Mouse (Mus musculus): ENCODE data around the gene Olfr111. TPM values are rescaled to one million over a fixed set of nuclear protein-coding genes. Genes with fewer than 3 reads are reported as not detected.

The Olfr111 gene
- total and polyA plus RNA-seq, 3 experiments, result not detected

DNA sequence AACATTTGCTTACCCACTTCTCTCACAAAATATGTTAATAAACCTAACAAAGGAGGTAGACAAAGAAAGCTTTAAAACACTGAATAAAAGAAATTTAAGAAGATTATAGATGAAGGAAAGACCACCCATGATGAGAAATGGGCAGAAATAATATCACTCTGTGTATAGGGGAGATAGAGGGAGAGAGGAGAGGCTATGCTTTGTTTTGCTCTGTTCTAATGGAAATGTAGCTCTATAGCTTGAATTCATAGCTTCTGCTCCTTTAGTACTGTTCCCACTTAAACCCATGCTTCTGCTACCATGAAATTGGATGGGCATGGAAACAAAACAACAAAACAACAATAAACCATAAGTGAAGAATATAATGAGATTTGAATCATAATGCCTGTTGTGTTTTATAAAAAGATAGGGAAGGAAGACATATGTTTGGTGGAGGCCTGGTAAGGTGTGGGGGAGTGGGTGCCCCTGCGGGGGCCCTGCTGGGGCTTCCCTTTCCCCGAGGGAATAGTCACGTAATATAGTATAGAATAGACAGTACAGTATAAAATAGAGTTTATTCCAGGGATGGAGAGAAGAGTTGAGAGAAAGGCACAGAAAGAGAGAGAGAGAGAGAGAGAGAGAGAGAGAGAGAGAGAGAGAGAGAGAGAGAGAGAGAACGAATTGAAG lies 33.8 kb downstream of the Olfr111 start:
- ATAC-seq (ENCODE audit: extremely low read depth, insufficient number of reproducible peaks, low FRiP score, poor library complexity, severe bottlenecking) (no peak), DNase-seq (ENCODE audit: low spot score) (no peak)
- no peak overlapping the region for H3K4me3 ChIP-seq (ENCODE audit: low read depth, low read length)
- no peaks in the 10 kb centered on the region for H3K4me1 ChIP-seq (ENCODE audit: insufficient read depth, low read depth, low read length)
- TF ChIP-seq POLR2AphosphoS5 (IDR thresholded peaks at IDR 0.05; ENCODE audit: insufficient replicate concordance, low read depth, low read length) (no peak), GATA1 (IDR thresholded peaks at IDR 0.05; ENCODE audit: borderline replicate concordance, low read length) (no peak), CTCF (IDR thresholded peaks at IDR 0.05; ENCODE audit: low read depth, low read length) (no peak), GATA2 (IDR thresholded peaks at IDR 0.05; ENCODE audit: borderline replicate concordance, low read depth, low read length) (no peak), TAL1 (conservative IDR thresholded peaks at IDR 0.05; ENCODE audit: low read depth, low read length) (no peak)
- no peaks in the 10 kb centered on the region for H3K27me3 ChIP-seq (ENCODE audit: insufficient read depth, low read length)
- H3K36me3 ChIP-seq (replicated peaks), result no peaks in the 10 kb centered on the region
- no peaks in the 10 kb centered on the region for H3K9me3 ChIP-seq (replicated peaks)

DNA sequence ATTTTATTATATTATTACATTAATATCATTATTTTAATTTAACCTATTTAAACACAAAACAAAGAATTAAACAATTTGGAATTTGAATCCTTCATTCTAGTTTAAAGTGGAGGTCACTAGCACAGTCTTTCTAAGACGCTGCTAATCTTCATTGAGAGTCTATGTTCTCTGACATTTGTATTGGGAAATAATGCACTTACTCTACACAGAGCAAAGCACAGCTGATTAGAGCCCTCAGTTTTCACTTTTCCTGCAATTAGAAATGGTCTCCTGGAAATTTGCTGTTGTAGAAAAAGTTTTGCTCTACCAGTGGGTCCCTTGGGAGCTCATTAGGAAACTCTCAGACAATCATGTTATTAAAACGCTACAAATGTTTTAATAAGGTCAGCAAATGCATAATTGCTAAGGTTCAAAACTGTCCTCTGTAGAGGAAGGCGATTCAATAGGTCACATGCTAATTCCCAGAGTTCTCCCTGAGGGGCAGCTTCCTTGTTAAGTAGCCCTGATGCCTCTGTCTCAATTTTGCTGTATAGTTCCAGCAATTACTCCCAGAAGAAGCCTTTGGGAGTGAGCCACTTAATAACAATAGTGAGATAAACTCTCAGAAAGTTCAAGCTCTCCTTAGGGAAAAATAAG lies 36.1 kb downstream of the Olfr111 start:
- TF ChIP-seq TAL1 (conservative IDR thresholded peaks at IDR 0.05; ENCODE audit: low read depth, low read length) (no peak), POLR2AphosphoS5 (IDR thresholded peaks at IDR 0.05; ENCODE audit: insufficient replicate concordance, low read depth, low read length) (no peak), CTCF (IDR thresholded peaks at IDR 0.05; ENCODE audit: low read depth, low read length) (no peak), GATA2 (IDR thresholded peaks at IDR 0.05; ENCODE audit: borderline replicate concordance, low read depth, low read length) (no peak), GATA1 (IDR thresholded peaks at IDR 0.05; ENCODE audit: borderline replicate concordance, low read length) (no peak)
- Histone ChIP-seq H3K9me3 (replicated peaks) (no peaks in the 10 kb centered on the region), H3K27me3 (ENCODE audit: insufficient read depth, low read length) (no peaks in the 10 kb centered on the region), H3K4me3 (ENCODE audit: low read depth, low read length) (no peak overlapping the region), H3K36me3 (replicated peaks) (no peaks in the 10 kb centered on the region), H3K4me1 (ENCODE audit: insufficient read depth, low read depth, low read length) (no peaks in the 10 kb centered on the region)
- no peak for ATAC-seq (ENCODE audit: extremely low read depth, insufficient number of reproducible peaks, low FRiP score, poor library complexity, severe bottlenecking)
- no peak for DNase-seq (ENCODE audit: low spot score)

DNA sequence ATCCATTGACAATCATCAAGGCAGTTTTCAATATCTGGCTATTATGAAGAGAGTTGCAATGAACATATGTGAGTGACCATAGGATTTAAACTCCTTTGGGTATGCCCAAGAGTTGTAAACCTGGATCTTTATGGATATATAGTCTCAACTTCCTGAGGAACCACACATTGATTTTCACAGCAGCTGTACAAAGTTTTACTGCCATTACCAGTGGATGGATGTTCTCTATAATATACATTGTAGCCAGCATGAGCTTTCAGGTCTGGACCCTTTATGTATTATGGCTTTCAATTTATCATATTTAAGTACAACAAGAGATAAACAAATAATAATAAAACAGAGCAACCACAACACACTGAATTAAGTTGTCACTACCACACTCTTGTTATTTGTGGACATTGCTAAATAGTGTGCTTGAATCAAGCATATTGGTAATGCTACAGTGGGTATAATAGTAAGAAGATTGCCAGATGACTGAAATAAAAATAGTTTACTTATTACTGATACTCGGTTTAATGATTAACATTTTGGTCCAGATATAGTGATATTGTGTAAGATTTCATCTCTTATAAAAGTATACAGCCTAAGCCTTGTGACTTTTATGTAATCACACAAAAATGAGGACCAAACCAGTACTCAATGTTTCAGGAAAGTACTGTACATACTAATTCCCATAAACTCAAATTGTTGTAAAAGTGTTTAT lies 51.2 kb downstream of the Olfr111 start:
- H3K27me3 ChIP-seq (ENCODE audit: insufficient read depth, low read length), result no peaks in the 10 kb centered on the region
- no peaks in the 10 kb centered on the region for H3K4me1 ChIP-seq (ENCODE audit: insufficient read depth, low read depth, low read length)
- no peaks in the 10 kb centered on the region for H3K9me3 ChIP-seq (replicated peaks)
- H3K36me3 ChIP-seq (replicated peaks), result no peaks in the 10 kb centered on the region
- DNase-seq (ENCODE audit: low spot score), result no peak
- no peak for ATAC-seq (ENCODE audit: extremely low read depth, insufficient number of reproducible peaks, low FRiP score, poor library complexity, severe bottlenecking)
- H3K4me3 ChIP-seq (ENCODE audit: low read depth, low read length), result no peak overlapping the region
- no peak for TF ChIP-seq TAL1 (conservative IDR thresholded peaks at IDR 0.05; ENCODE audit: low read depth, low read length)
- no peak for TF ChIP-seq POLR2AphosphoS5 (IDR thresholded peaks at IDR 0.05; ENCODE audit: insufficient replicate concordance, low read depth, low read length)
- TF ChIP-seq GATA2 (IDR thresholded peaks at IDR 0.05; ENCODE audit: borderline replicate concordance, low read depth, low read length), result no peak
- no peak for TF ChIP-seq CTCF (IDR thresholded peaks at IDR 0.05; ENCODE audit: low read depth, low read length)
- TF ChIP-seq GATA1 (IDR thresholded peaks at IDR 0.05; ENCODE audit: borderline replicate concordance, low read length), result no peak

DNA sequence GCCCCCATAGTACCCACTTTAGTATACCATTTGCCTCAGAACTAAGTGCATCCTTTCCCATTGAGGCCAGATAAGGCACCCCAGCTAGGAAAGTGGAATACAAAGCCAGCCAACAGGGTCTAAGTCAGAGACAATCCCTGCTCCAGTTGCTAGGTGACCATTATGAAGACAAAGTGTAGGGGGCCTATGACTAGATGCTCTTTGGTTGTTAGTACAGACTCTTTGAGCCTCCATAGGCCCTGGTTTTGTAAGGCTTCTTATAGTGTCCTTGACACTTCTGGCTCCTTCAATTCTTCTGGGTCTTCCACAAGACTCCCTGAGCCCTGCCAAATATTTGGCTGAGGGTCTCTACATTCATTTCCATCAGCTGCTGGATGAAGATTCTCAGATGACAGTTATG lies 61.5 kb downstream of the Olfr111 start, which contains the start of gene Olfr112:
TSS of gene Olfr112 (minus strand) at position 101 of the 400 bp plus-strand sequence.
- ATAC-seq (ENCODE audit: extremely low read depth, insufficient number of reproducible peaks, low FRiP score, poor library complexity, severe bottlenecking) (no peak), DNase-seq (ENCODE audit: low spot score) (no peak)
- no peaks in the 10 kb centered on the region for H3K36me3 ChIP-seq (replicated peaks)
- TF ChIP-seq GATA2 (IDR thresholded peaks at IDR 0.05; ENCODE audit: borderline replicate concordance, low read depth, low read length), result no peak
- no peak for TF ChIP-seq CTCF (IDR thresholded peaks at IDR 0.05; ENCODE audit: low read depth, low read length)
- TF ChIP-seq TAL1 (conservative IDR thresholded peaks at IDR 0.05; ENCODE audit: low read depth, low read length), result no peak
- TF ChIP-seq GATA1 (IDR thresholded peaks at IDR 0.05; ENCODE audit: borderline replicate concordance, low read length), result no peak
- no peak for TF ChIP-seq POLR2AphosphoS5 (IDR thresholded peaks at IDR 0.05; ENCODE audit: insufficient replicate concordance, low read depth, low read length)
- H3K4me3 ChIP-seq (ENCODE audit: low read depth, low read length), result no peak within 1 kb of the TSS
- no peaks in the 10 kb centered on the region for H3K4me1 ChIP-seq (ENCODE audit: insufficient read depth, low read depth, low read length)
- no peaks in the 10 kb centered on the region for H3K27me3 ChIP-seq (ENCODE audit: insufficient read depth, low read length)
- 0 out of 2 replicates have a peak, but pooled peaks cover 2% of the 10 kb centered on the region for H3K9me3 ChIP-seq (replicated peaks)

DNA sequence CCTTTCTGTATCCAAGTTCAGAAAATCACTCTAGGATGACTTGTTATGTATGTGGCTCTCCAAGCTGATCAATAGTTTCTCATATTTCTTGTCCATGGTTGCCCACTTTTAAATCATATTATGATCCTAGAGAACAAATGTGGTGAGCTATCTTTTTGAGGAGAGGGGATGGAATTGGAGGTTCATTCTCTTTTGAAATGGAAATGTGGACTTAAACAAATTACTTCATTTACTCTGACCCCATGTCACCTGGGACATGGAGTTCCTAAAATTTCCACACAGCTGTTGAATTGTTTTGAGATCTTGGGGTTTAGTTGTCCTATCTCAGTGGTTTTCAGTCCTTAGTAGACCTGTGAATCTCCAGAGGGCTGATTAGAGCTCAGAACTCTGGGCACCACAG lies 69.7 kb downstream of the Olfr111 start, which contains the start of gene Olfr113:
TSS of gene Olfr113 (minus strand) at position 101 of the 400 bp plus-strand sequence.
- TF ChIP-seq CTCF (IDR thresholded peaks at IDR 0.05; ENCODE audit: low read depth, low read length), result no peak
- TF ChIP-seq GATA1 (IDR thresholded peaks at IDR 0.05; ENCODE audit: borderline replicate concordance, low read length), result no peak
- no peak for TF ChIP-seq TAL1 (conservative IDR thresholded peaks at IDR 0.05; ENCODE audit: low read depth, low read length)
- no peak for TF ChIP-seq POLR2AphosphoS5 (IDR thresholded peaks at IDR 0.05; ENCODE audit: insufficient replicate concordance, low read depth, low read length)
- TF ChIP-seq GATA2 (IDR thresholded peaks at IDR 0.05; ENCODE audit: borderline replicate concordance, low read depth, low read length), result no peak
- ATAC-seq (ENCODE audit: extremely low read depth, insufficient number of reproducible peaks, low FRiP score, poor library complexity, severe bottlenecking) (no peak), DNase-seq (ENCODE audit: low spot score) (no peak)
- Histone ChIP-seq H3K9me3 (replicated peaks) (no peaks in the 10 kb centered on the region), H3K4me1 (ENCODE audit: insufficient read depth, low read depth, low read length) (no peaks in the 10 kb centered on the region), H3K27me3 (ENCODE audit: insufficient read depth, low read length) (no peaks in the 10 kb centered on the region), H3K36me3 (replicated peaks) (no peaks in the 10 kb centered on the region), H3K4me3 (ENCODE audit: low read depth, low read length) (no peak within 1 kb of the TSS)

Other genes with a start within 250 kb of the Olfr111 start
Only the 20 nearest of the 24 such genes appear.
- not detected in 2 replicates for gene Olfr101, start 203.7 kb upstream of the Olfr111 start, total RNA-seq (2014; fragmentation: Nextera tagmentation)
- gene Olfr101, start 203.7 kb upstream of the Olfr111 start, total RNA-seq (2017), result 0.05 and 0.12 TPM in 2 replicates
- gene Olfr101, start 203.7 kb upstream of the Olfr111 start, polyA plus RNA-seq (2012), result not detected in 2 replicates
- gene Olfr102, start 191.0 kb upstream of the Olfr111 start, total RNA-seq (2014; fragmentation: Nextera tagmentation), result not detected in 2 replicates
- 0.12 TPM in 1 of 2 replicates, not detected in the other for gene Olfr102, start 191.0 kb upstream of the Olfr111 start, total RNA-seq (2017)
- gene Olfr102, start 191.0 kb upstream of the Olfr111 start, polyA plus RNA-seq (2012), result not detected in 2 replicates
- not detected in 2 replicates for gene Olfr103, start 168.3 kb upstream of the Olfr111 start, total RNA-seq (2014; fragmentation: Nextera tagmentation)
- gene Olfr103, start 168.3 kb upstream of the Olfr111 start, total RNA-seq (2017), result 0.05 TPM in 1 of 2 replicates, not detected in the other
- not detected in 2 replicates for gene Olfr103, start 168.3 kb upstream of the Olfr111 start, polyA plus RNA-seq (2012)
- not detected in 2 replicates for gene Olfr104-ps, start 148.4 kb upstream of the Olfr111 start, total RNA-seq (2014; fragmentation: Nextera tagmentation)
- gene Olfr104-ps, start 148.4 kb upstream of the Olfr111 start, total RNA-seq (2017), result 0.06 and 0.16 TPM in 2 replicates
- gene Olfr104-ps, start 148.4 kb upstream of the Olfr111 start, polyA plus RNA-seq (2012), result not detected in 2 replicates
- not detected in 2 replicates for gene Olfr105-ps, start 129.0 kb upstream of the Olfr111 start, total RNA-seq (2014; fragmentation: Nextera tagmentation)
- gene Olfr105-ps, start 129.0 kb upstream of the Olfr111 start, total RNA-seq (2017), result 0.06 and 0.11 TPM in 2 replicates
- not detected in 2 replicates for gene Olfr105-ps, start 129.0 kb upstream of the Olfr111 start, polyA plus RNA-seq (2012)
- not detected in 2 replicates for gene Olfr106-ps, start 117.6 kb upstream of the Olfr111 start, total RNA-seq (2014; fragmentation: Nextera tagmentation)
- not detected in 2 replicates for gene Olfr106-ps, start 117.6 kb upstream of the Olfr111 start, total RNA-seq (2017)
- not detected in 2 replicates for gene Olfr106-ps, start 117.6 kb upstream of the Olfr111 start, polyA plus RNA-seq (2012)
- not detected in 2 replicates for gene Olfr107, start 108.8 kb upstream of the Olfr111 start, total RNA-seq (2014; fragmentation: Nextera tagmentation)
- gene Olfr107, start 108.8 kb upstream of the Olfr111 start, total RNA-seq (2017), result 0.06 and 0.16 TPM in 2 replicates
- not detected in 2 replicates for gene Olfr107, start 108.8 kb upstream of the Olfr111 start, polyA plus RNA-seq (2012)
- not detected in 2 replicates for gene Olfr108, start 62.5 kb upstream of the Olfr111 start, total RNA-seq (2014; fragmentation: Nextera tagmentation)
- gene Olfr108, start 62.5 kb upstream of the Olfr111 start, total RNA-seq (2017), result 0.11 TPM in 1 of 2 replicates, not detected in the other
- gene Olfr108, start 62.5 kb upstream of the Olfr111 start, polyA plus RNA-seq (2012), result not detected in 2 replicates
- gene Olfr109, start 49.1 kb upstream of the Olfr111 start, total RNA-seq (2014; fragmentation: Nextera tagmentation), result not detected in 2 replicates
- gene Olfr109, start 49.1 kb upstream of the Olfr111 start, total RNA-seq (2017), result 0.05 and 0.06 TPM in 2 replicates
- not detected in 2 replicates for gene Olfr109, start 49.1 kb upstream of the Olfr111 start, polyA plus RNA-seq (2012)
- not detected in 2 replicates for gene H2-M2, start 24.5 kb upstream of the Olfr111 start, total RNA-seq (2014; fragmentation: Nextera tagmentation)
- not detected in 2 replicates for gene H2-M2, start 24.5 kb upstream of the Olfr111 start, total RNA-seq (2017)
- gene H2-M2, start 24.5 kb upstream of the Olfr111 start, polyA plus RNA-seq (2012), result not detected in 2 replicates
- not detected in 2 replicates for gene Olfr110, start 15.6 kb upstream of the Olfr111 start, total RNA-seq (2014; fragmentation: Nextera tagmentation)
- not detected in 2 replicates for gene Olfr110, start 15.6 kb upstream of the Olfr111 start, total RNA-seq (2017)
- gene Olfr110, start 15.6 kb upstream of the Olfr111 start, polyA plus RNA-seq (2012), result not detected in 2 replicates
- not detected in 2 replicates for gene Olfr112, start 61.4 kb downstream of the Olfr111 start, total RNA-seq (2014; fragmentation: Nextera tagmentation)
- 0.05 and 0.12 TPM in 2 replicates for gene Olfr112, start 61.4 kb downstream of the Olfr111 start, total RNA-seq (2017)
- not detected in 2 replicates for gene Olfr112, start 61.4 kb downstream of the Olfr111 start, polyA plus RNA-seq (2012)
- gene Olfr113, start 69.6 kb downstream of the Olfr111 start, total RNA-seq (2014; fragmentation: Nextera tagmentation), result not detected in 2 replicates
- 0.22 TPM in 1 of 2 replicates, not detected in the other for gene Olfr113, start 69.6 kb downstream of the Olfr111 start, total RNA-seq (2017)
- not detected in 2 replicates for gene Olfr113, start 69.6 kb downstream of the Olfr111 start, polyA plus RNA-seq (2012)
- not detected in 2 replicates for gene Olfr114, start 84.7 kb downstream of the Olfr111 start, total RNA-seq (2014; fragmentation: Nextera tagmentation)
- gene Olfr114, start 84.7 kb downstream of the Olfr111 start, total RNA-seq (2017), result not detected in 2 replicates
- gene Olfr114, start 84.7 kb downstream of the Olfr111 start, polyA plus RNA-seq (2012), result not detected in 2 replicates
- not detected in 2 replicates for gene Olfr115, start 119.1 kb downstream of the Olfr111 start, total RNA-seq (2014; fragmentation: Nextera tagmentation)
- 0.44 TPM in 1 of 2 replicates, not detected in the other for gene Olfr115, start 119.1 kb downstream of the Olfr111 start, total RNA-seq (2017)
- not detected in 2 replicates for gene Olfr115, start 119.1 kb downstream of the Olfr111 start, polyA plus RNA-seq (2012)
- gene Olfr116, start 119.2 kb downstream of the Olfr111 start, total RNA-seq (2014; fragmentation: Nextera tagmentation), result not detected in 2 replicates
- 0.05 TPM in 1 of 2 replicates, not detected in the other for gene Olfr116, start 119.2 kb downstream of the Olfr111 start, total RNA-seq (2017)
- not detected in 2 replicates for gene Olfr116, start 119.2 kb downstream of the Olfr111 start, polyA plus RNA-seq (2012)
- gene Olfr117, start 155.8 kb downstream of the Olfr111 start, total RNA-seq (2014; fragmentation: Nextera tagmentation), result not detected in 2 replicates
- gene Olfr117, start 155.8 kb downstream of the Olfr111 start, total RNA-seq (2017), result 0.05 TPM in 1 of 2 replicates, not detected in the other
- gene Olfr117, start 155.8 kb downstream of the Olfr111 start, polyA plus RNA-seq (2012), result not detected in 2 replicates
- gene Olfr118, start 159.0 kb downstream of the Olfr111 start, total RNA-seq (2014; fragmentation: Nextera tagmentation), result not detected in 2 replicates
- 0.05 TPM in 1 of 2 replicates, not detected in the other for gene Olfr118, start 159.0 kb downstream of the Olfr111 start, total RNA-seq (2017)
- gene Olfr118, start 159.0 kb downstream of the Olfr111 start, polyA plus RNA-seq (2012), result not detected in 2 replicates
- not detected in 2 replicates for gene Olfr119, start 188.5 kb downstream of the Olfr111 start, total RNA-seq (2014; fragmentation: Nextera tagmentation)
- 0.17 TPM in 1 of 2 replicates, not detected in the other for gene Olfr119, start 188.5 kb downstream of the Olfr111 start, total RNA-seq (2017)
- gene Olfr119, start 188.5 kb downstream of the Olfr111 start, polyA plus RNA-seq (2012), result not detected in 2 replicates
- not detected in 2 replicates for gene Olfr120, start 213.8 kb downstream of the Olfr111 start, total RNA-seq (2014; fragmentation: Nextera tagmentation)
- 0.11 TPM in 1 of 2 replicates, not detected in the other for gene Olfr120, start 213.8 kb downstream of the Olfr111 start, total RNA-seq (2017)
- gene Olfr120, start 213.8 kb downstream of the Olfr111 start, polyA plus RNA-seq (2012), result not detected in 2 replicates

All from G1E (cell line).